Mouse (Mus musculus) retina, postnatal 1 day (tissue): ENCODE measurements at regions not wholly inside any gene's neighbourhood (a gene's known extent, or its start where the extent isn't known, plus 50 kb on each side); places are given as distances from the start of the nearest gene placed in this dataset.
"Not testable (repeated sequence)": the region's sequence is repeated elsewhere in the genome, so short reads cannot be mapped to it uniquely, and the experiment has no call there.

ENCODE experiments used
- DNase-seq: peaks from one replicate; pipeline ENCODE4 v3.0.0-alpha.2; 2012

GRCm38 (mm10) chr13:5920422-5920821 lies 59.1 kb downstream of the Klf6 start:
- DNase-seq = no peak

- DNase-seq = no peak
These were observed 70.2 kb downstream of the Klf6 start for GRCm38 (mm10) chr13:5931433-5931832.

GRCm38 (mm10) chr13:5937436-5937835 lies 76.2 kb downstream of the Klf6 start:
- DNase-seq = no peak

- no peak for DNase-seq
These were observed 76.7 kb downstream of the Klf6 start for GRCm38 (mm10) chr13:5937970-5938369.

GRCm38 (mm10) chr13:5939368-5939767 lies 78.1 kb downstream of the Klf6 start:
- DNase-seq = no peak

- no peak for DNase-seq
These were observed 91.6 kb downstream of the Klf6 start for GRCm38 (mm10) chr13:5952863-5953262.

- DNase-seq = not testable (repeated sequence)
These were observed 93.8 kb downstream of the Klf6 start for GRCm38 (mm10) chr13:5955121-5955520.

GRCm38 (mm10) chr13:5956145-5956544 lies 94.9 kb downstream of the Klf6 start:
- DNase-seq = no peak

- no peak for DNase-seq
These were observed 101.7 kb downstream of the Klf6 start for GRCm38 (mm10) chr13:5962947-5963346.

- no peak for DNase-seq
These were observed 103.3 kb downstream of the Klf6 start for GRCm38 (mm10) chr13:5964626-5965025.

GRCm38 (mm10) chr13:5978615-5979014 lies 117.3 kb downstream of the Klf6 start:
- peak; percentile 9 for DNase-seq

- no peak for DNase-seq
These were observed 126.2 kb downstream of the Klf6 start for GRCm38 (mm10) chr13:5987491-5987890.

GRCm38 (mm10) chr13:5988407-5988806 lies 127.1 kb downstream of the Klf6 start:
- no peak for DNase-seq

GRCm38 (mm10) chr13:6000559-6001217 lies 139.4 kb downstream of the Klf6 start:
- DNase-seq = no peak

GRCm38 (mm10) chr13:6001218-6001564 lies 139.9 kb downstream of the Klf6 start:
- no peak for DNase-seq

GRCm38 (mm10) chr13:6005901-6006300 lies 144.6 kb downstream of the Klf6 start:
- DNase-seq = no peak

- DNase-seq = no peak
These were observed 148.4 kb downstream of the Klf6 start for GRCm38 (mm10) chr13:6009671-6010070.

GRCm38 (mm10) chr13:6027207-6027606 lies 165.9 kb downstream of the Klf6 start:
- DNase-seq = no peak

- DNase-seq = no peak
These were observed 167.6 kb downstream of the Klf6 start for GRCm38 (mm10) chr13:6028878-6029277.

- no peak for DNase-seq
These were observed 168.2 kb downstream of the Klf6 start for GRCm38 (mm10) chr13:6029461-6029860.

GRCm38 (mm10) chr13:6030128-6030527 lies 168.8 kb downstream of the Klf6 start:
- no peak for DNase-seq

- DNase-seq = peak; percentile 73
These were observed 178.8 kb downstream of the Klf6 start for GRCm38 (mm10) chr13:6040132-6040531.

GRCm38 (mm10) chr13:6040663-6041062 lies 179.4 kb downstream of the Klf6 start:
- DNase-seq = no peak

GRCm38 (mm10) chr13:6042495-6042894 lies 181.2 kb downstream of the Klf6 start:
- peak; percentile 19 for DNase-seq

- peak; percentile 42 for DNase-seq
These were observed 198.4 kb downstream of the Klf6 start for GRCm38 (mm10) chr13:6059515-6060228.
